Mouse (Mus musculus) forebrain, embryonic 16.5 days (tissue): ENCODE data around the gene Bach2. TPM values are rescaled to one million over a fixed set of nuclear protein-coding genes. Genes with fewer than 3 reads are reported as not detected.
A peak's percentile ranks its signal among the peaks of the same experiment; 100 is the strongest.

Source experiments
- ATAC-seq: fragments of 200-750 bp; cut with Nextera tagmentation; 2 replicates; pipeline ENCODE4 v1.8.0; 2017; ENCODE audit warnings: mild to moderate bottlenecking, moderate library complexity
- H3K27ac ChIP-seq: fragments of 300-500 bp; sonication (generic); 2 replicates; pipeline ENCODE4 v1.5.1; 2014; ENCODE audit warnings: low read length, control low read depth
- H3K27me3 ChIP-seq: fragments of 300-500 bp; sonication (generic); replicated peaks from 2 replicates; pipeline ENCODE4 v1.6.1; 2014; ENCODE audit warnings: low read length; ENCODE audit not compliant: control insufficient read depth, insufficient read depth
- H3K36me3 ChIP-seq: fragments of 300-500 bp; sonication (generic); 2 replicates; pipeline ENCODE4 v1.6.1; 2014; ENCODE audit not compliant: control insufficient read depth, insufficient read depth
- H3K4me1 ChIP-seq: fragments of 300-500 bp; sonication (generic); replicated peaks from 2 replicates; pipeline ENCODE4 v1.6.1; 2014; ENCODE audit warnings: low read length; ENCODE audit not compliant: control insufficient read depth, insufficient read depth
- H3K4me2 ChIP-seq: fragments of 300-500 bp; sonication (generic); 2 replicates; pipeline ENCODE4 v1.6.1; 2014; ENCODE audit warnings: mild to moderate bottlenecking, low read length, control low read depth
- H3K4me3 ChIP-seq: fragments of 300-500 bp; sonication (generic); replicated peaks from 2 replicates; pipeline ENCODE4 v1.5.1; 2014; ENCODE audit warnings: mild to moderate bottlenecking, low read length, control low read depth
- H3K9ac ChIP-seq: fragments of 300-500 bp; sonication (generic); replicated peaks from 2 replicates; pipeline ENCODE4 v1.6.1; 2014; ENCODE audit warnings: low read depth, low read length, control low read depth
- H3K9me3 ChIP-seq: fragments of 300-500 bp; sonication (generic); 2 replicates; pipeline ENCODE4 v1.6.1; 2016; ENCODE audit warnings: low read length; ENCODE audit not compliant: control insufficient read depth
- WGBS: fragments of 180-500 bp; shearing (Covaris S2); extraction: QIAGEN DNeasy Blood & Tissue Kit; methylation state at CpG from one replicate; pipeline ENCODE4 v1.1.7; 2014; 5-methylcytosine and 5-hydroxymethylcytosine counted together
- polyA plus RNA-seq: library from polyadenylated mRNA; unstranded; fragments of >200 nt; fragmentation: Nextera tagmentation; extraction: Ambion mirVana; gene quantifications from 2 replicates; pipeline ENCODE4 v1.2.1, GENCODE M21; 2015

Bach2 gene
- polyA plus RNA-seq, 1 experiment from 2014 or later: 33.3 TPM

DNA sequence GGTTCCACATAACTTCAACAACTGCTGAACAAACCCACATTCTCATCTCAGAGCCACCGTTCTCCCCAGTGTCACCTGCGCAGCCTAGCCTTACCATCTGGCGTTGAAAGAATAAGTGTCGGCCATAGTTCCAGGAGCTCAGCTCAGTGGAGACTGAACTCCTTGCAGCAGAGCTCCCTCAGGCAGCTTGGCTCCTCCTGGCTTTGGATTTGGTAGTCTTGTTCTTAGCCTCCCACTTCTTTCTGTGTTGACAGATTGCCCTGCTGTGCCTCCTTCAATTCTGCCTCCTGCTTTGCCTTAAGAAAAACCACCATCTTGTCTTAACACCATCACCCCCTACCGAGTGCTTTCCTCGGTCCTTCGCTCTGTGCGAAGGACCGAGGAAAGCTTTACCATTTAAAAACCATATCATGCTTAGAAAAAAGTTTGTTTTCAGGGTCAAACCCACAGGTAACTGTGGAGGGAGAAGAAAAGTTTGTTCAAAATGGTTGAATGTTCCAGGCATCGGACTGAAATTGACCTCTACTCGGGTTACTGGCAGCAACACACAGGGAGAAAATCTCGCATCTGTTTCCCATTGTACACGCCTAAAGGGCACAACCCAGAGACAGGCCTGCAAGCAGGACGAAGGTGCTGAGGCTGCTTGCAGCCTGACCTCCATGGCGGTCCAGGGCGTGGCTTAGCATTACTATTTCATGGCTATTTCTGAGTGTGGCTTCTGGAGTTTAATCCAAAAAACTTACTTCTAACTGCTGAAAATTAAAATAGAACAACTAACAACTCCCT is 2.5 kb upstream of the Bach2 start:
- no peak for ATAC-seq
- Histone ChIP-seq H3K9me3 (no peaks in the 10 kb centered on the region), H3K9ac (no peak overlapping the region), H3K4me3 (no peak overlapping the region), H3K4me2 (no peak overlapping the region), H3K27me3 (no peaks in the 10 kb centered on the region), H3K36me3 (no peaks in the 10 kb centered on the region), H3K4me1 (peaks cover 18% of the 10 kb centered on the region), H3K27ac (no peak overlapping the region)
- WGBS: 71% methylated on average over 16 of the region's 16 CpGs

DNA sequence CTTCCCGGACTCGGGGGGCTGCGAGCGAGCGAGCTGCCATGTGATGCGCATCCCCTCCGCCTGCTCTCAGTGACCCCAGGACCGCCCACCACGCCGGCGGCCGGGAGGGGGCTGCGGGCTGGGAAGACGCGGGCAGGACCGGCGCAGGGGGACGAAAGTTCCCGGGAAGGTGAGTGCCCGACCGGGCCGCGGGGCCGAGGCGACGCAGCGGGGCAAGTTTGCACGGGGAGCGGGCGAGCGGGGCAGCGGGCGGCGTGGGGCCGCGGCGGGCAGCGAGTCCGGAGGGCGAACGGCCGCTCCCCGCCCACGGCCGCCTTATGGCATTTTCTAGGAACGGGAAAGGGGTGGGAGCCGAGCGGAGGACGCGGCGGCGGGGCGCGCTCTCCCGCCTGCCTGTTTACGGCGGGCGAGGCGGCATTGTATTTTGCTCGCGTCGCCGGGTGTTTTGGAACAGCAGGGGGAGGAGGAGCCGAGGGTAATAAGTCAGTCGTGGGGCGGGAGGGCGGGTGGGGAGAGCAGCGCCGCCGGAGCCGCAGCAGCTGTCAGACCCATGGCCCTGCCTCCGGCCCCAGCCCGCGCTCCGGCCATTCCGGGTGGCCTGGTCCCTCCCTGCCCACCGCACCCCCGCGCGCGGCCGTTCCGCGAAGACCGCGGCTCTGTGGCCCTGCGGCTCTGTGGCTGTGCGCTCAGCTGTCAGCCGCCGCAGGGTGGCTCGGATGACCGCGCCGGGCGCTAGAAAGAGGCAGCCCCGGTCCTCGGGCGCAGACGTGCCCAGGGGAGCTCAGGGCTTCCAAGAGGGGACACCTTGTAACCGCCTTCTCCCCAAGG is 531 bp downstream of the Bach2 start:
- peak; percentile 48 for ATAC-seq
- Histone ChIP-seq H3K9ac (peak overlapping the region; percentile 97), H3K4me2 (peak overlapping the region; percentile 86), H3K27ac (peak overlapping the region; percentile 98), H3K9me3 (no peaks in the 10 kb centered on the region), H3K4me1 (peaks cover 44% of the 10 kb centered on the region), H3K36me3 (no peaks in the 10 kb centered on the region), H3K4me3 (peak overlapping the region; percentile 86), H3K27me3 (no peaks in the 10 kb centered on the region)
- under 1% methylated on average over 80 of the region's 100 CpGs for WGBS

DNA sequence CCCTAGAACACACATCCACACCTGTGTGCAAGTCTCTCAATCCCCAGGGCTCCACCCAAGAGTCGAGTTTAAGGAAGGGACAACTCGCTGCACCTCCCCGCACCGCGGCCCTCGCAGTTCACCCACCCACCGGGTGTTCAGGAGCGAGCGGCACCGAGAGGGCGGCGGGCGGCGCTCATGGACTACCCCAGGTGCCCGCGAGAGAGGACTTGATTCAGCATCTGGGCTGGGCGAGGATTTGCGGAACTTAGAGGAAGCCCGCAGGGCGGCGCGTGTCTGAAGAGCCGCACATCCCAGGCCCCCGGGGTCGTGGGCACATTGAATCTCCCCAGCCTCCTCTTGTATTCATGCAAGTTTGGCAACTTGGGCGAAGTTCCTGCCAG is 1.1 kb downstream of the Bach2 start:
- Histone ChIP-seq H3K4me2 (peak overlapping the region; percentile 86), H3K4me3 (peak overlapping the region; percentile 86), H3K27me3 (no peaks in the 10 kb centered on the region), H3K9ac (peak overlapping the region; percentile 97), H3K4me1 (peaks cover 48% of the 10 kb centered on the region), H3K9me3 (no peaks in the 10 kb centered on the region), H3K27ac (peak overlapping the region; percentile 98), H3K36me3 (no peaks in the 10 kb centered on the region)
- WGBS: under 1% methylated on average over 26 of the region's 26 CpGs
- peak; percentile 41 for ATAC-seq

DNA sequence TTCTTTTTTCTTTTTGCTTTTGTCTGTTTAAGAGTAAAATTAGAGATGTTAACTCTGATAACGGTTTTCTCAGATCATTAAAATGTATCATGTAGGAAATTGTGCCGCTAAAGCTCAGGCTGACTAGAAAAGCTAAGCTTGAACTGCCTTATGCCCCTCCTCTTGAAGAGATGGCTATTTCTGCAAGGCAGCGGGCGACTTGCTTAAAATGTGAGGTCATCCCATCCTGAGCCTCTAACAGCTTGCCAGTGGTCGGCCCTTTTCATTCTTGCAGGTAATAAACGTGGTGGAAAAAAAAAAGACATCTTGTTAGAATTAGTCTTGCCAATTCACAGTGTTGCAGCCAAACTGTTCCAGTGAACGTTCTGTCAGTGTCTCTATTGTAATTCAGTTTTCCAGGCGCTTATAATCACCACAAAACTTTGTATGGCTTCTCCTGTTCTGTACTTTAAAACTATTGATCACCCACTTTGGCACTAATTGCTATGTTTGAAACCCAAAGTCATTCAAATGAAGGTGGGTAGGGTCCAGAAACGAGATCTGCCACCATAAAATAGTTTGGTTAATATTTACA is 1.9 kb downstream of the Bach2 start:
- Histone ChIP-seq H3K9me3 (no peaks in the 10 kb centered on the region), H3K27ac (peak overlapping the region; percentile 88), H3K4me1 (peaks cover 50% of the 10 kb centered on the region), H3K27me3 (no peaks in the 10 kb centered on the region), H3K36me3 (no peaks in the 10 kb centered on the region), H3K9ac (peak overlapping the region; percentile 51), H3K4me3 (peak overlapping the region; percentile 86), H3K4me2 (peak overlapping the region; percentile 86)
- ATAC-seq: no peak
- WGBS: 5% methylated on average over 9 of the region's 9 CpGs

DNA sequence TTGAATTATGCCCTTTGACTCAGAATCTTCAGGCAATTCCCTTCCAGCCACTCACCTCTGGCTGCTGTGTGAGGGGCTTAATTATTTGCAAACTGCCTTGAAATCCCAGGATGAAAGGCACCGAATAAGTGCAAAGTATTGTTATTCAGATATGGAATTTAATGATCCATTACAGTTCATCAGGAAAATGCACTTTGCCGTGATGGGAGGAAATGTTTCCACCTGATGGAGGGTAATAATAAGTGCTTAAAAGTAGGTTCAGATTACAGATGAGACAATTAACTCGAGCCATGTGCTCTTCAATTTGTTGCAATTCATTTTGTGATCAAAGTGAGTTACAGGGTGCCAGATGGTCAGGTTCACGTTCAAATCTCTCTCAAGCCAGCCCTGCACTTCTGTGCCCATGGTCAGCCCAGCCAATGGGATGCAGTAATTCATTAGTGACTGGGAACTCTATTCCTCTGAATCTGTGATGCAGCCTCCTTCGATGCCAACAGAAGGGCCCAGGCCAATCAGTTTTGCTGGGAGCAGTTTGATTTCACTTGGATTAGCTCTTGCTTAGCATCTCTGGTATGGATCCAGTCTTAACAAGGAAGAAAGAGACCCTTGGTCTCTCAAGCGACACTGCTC is 2.9 kb downstream of the Bach2 start:
- peak; percentile 18 for ATAC-seq
- Histone ChIP-seq H3K9ac (peak overlapping the region; percentile 51), H3K4me3 (peak overlapping the region; percentile 86), H3K36me3 (no peaks in the 10 kb centered on the region), H3K4me1 (peaks cover 55% of the 10 kb centered on the region), H3K4me2 (peak overlapping the region; percentile 86), H3K27ac (peak overlapping the region; percentile 88), H3K9me3 (no peaks in the 10 kb centered on the region), H3K27me3 (no peaks in the 10 kb centered on the region)
- 8% methylated on average over 6 of the region's 6 CpGs for WGBS

DNA sequence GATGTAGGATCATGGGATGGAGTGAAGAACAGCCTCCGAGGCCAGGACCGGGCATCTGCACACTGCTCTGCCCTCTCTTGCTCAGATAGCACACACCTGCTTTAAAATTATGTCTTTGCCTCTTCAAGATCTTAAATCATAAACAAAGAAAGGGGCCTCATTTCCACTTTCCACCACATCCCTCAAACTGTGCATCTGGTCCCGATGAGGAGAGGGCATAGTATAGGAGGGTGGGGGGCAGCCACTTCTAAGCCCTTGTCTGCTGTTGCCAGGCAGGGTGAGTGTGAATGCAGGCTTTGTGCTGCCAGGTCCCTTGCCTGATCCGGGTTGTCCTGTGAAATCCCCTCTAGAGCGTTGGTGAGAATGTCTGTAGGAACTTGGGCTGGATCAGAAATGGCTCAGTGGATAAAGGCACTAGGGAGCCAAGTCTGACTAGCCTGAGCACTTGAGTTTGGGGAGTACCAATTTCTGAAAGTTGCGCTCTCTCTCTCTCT is 3.6 kb downstream of the Bach2 start:
- Histone ChIP-seq H3K4me1 (peaks cover 61% of the 10 kb centered on the region), H3K9ac (peak overlapping the region; percentile 51), H3K4me2 (peak overlapping the region; percentile 86), H3K9me3 (no peaks in the 10 kb centered on the region), H3K27me3 (no peaks in the 10 kb centered on the region), H3K4me3 (peak overlapping the region; percentile 86), H3K36me3 (no peaks in the 10 kb centered on the region), H3K27ac (peak overlapping the region; percentile 88)
- ATAC-seq: no peak
- WGBS: 14% methylated on average over 6 of the region's 6 CpGs

DNA sequence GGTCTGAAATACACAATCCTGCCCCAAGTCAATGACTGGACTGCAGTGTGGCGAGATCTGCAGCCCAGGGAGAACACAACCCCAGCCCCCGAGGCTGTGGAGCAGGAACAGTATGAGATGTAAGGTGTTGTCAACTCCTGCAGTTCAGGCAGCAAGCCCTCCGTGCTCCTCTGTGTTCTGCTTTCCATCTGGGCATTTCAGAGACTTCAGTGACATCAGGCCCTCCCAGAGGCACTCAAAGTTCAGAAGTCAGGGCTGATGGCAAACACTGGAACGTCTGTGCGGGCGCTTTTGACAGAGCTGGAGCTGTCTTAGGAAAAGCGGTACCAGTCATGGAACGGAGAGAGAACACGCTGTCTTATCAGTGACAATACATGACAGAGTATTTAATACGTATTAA is 4.9 kb downstream of the Bach2 start:
- H3K27me3 ChIP-seq: no peaks in the 10 kb centered on the region
- no peaks in the 10 kb centered on the region for H3K9me3 ChIP-seq
- ATAC-seq: no peak
- H3K9ac ChIP-seq: no peak overlapping the region
- peaks cover 64% of the 10 kb centered on the region for H3K4me1 ChIP-seq
- H3K4me2 ChIP-seq: peak overlapping the region; percentile 28
- no peaks in the 10 kb centered on the region for H3K36me3 ChIP-seq
- 34% methylated on average over 10 of the region's 10 CpGs for WGBS
- H3K27ac ChIP-seq: 0 out of 2 replicates have a peak overlapping the region, but pooled peaks have one; percentile 5
- no peak overlapping the region for H3K4me3 ChIP-seq

DNA sequence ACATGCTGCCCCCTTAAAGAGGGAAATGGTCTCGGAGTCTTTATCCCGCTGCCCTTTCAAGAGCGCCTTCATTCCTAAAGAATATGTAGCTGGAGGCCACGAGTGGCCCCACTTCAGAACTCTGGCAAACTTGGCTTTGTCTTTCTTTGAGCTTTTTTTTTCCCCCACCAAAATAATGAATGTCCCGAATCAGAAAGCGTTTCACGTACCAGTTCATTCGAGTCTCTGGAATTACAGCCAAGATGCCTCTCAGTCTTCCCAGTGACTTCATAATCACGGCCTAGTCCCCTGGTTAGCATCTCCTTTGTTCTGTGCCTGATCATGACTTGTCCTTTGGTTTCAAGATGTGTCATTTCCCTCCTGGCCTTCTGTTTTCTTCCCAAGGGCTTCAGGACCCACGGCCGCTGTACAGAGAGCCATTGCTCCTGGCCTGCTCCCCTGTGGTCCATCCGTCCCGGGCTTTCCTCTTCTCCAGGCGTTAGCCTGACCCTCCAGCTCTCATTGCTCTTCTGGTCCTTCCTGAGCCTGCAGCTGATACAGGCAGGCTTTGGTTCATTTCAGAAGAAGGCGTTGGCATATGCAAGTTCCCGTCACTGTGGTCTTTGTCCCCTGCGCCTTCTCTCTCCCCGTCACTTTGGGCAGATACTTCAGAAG is 5.6 kb downstream of the Bach2 start:
- H3K4me1 ChIP-seq: peaks cover 71% of the 10 kb centered on the region
- no peak overlapping the region for H3K4me3 ChIP-seq
- H3K27me3 ChIP-seq: no peaks in the 10 kb centered on the region
- no peak overlapping the region for H3K9ac ChIP-seq
- H3K27ac ChIP-seq: peak overlapping the region; percentile 58
- H3K36me3 ChIP-seq: no peaks in the 10 kb centered on the region
- WGBS: 25% methylated on average over 18 of the region's 18 CpGs
- H3K9me3 ChIP-seq: no peaks in the 10 kb centered on the region
- ATAC-seq: no peak
- H3K4me2 ChIP-seq: peak overlapping the region; percentile 25; the same call in 1 of the 2 replicates
